Mouse (Mus musculus) adrenal gland, adult 2 months (tissue): ENCODE results near the gene 9830107B12Rik. TPM values are rescaled to one million over a fixed set of nuclear protein-coding genes. Genes with fewer than 3 reads are reported as not detected.

Experiments
- DNase-seq: peaks from one replicate; pipeline ENCODE4 v3.0.0; 2021
- polyA plus RNA-seq: library from polyadenylated mRNA; depleted of rRNA; stranded (reverse); fragments of >200 nt; gene quantifications from 2 replicates; pipeline ENCODE4 v1.2.3, GENCODE M21; 2012; rRNA removed
- total RNA-seq, 2 experiments: library from RNA; stranded (reverse); gene quantifications; 2 replicates each; pipeline ENCODE4 v1.2.3; 2021

The 9830107B12Rik gene
- total and polyA plus RNA-seq, 3 experiments: not detected

- DNase-seq: no peak
These were observed 51.0 kb downstream of the 9830107B12Rik start for GRCm38 (mm10) chr17:48094820-48095680.

- DNase-seq: no peak
These were observed 52.7 kb downstream of the 9830107B12Rik start for GRCm38 (mm10) chr17:48093286-48093817.

GRCm38 (mm10) chr17:48090305-48090704, 55.8 kb downstream of the 9830107B12Rik start:
- no peak for DNase-seq

- DNase-seq: no peak
These were observed 56.6 kb downstream of the 9830107B12Rik start for GRCm38 (mm10) chr17:48089446-48089845.

- DNase-seq: no peak
These were observed 57.0 kb downstream of the 9830107B12Rik start, which contains the start of gene 1700067P10Rik for GRCm38 (mm10) chr17:48089019-48089418. TSS of gene 1700067P10Rik (plus strand) at chr17:48089319.

GRCm38 (mm10) chr17:48080626-48081025, 65.4 kb downstream of the 9830107B12Rik start:
- DNase-seq: no peak

Other genes starting within 250 kb of the 9830107B12Rik start
- gene Foxp4, start 221.6 kb downstream of the 9830107B12Rik start, total RNA-seq: 10 to 100 TPM; 21.8 to 25.3 TPM
- gene Foxp4, start 221.6 kb downstream of the 9830107B12Rik start, polyA plus RNA-seq: 61.2 and 76.5 TPM in 2 replicates
- not detected for gene 1700122O11Rik, start 108.0 kb downstream of the 9830107B12Rik start, total RNA-seq
- not detected in 2 replicates for gene 1700122O11Rik, start 108.0 kb downstream of the 9830107B12Rik start, polyA plus RNA-seq
- gene 1700067P10Rik, start 56.9 kb downstream of the 9830107B12Rik start, total RNA-seq: not detected
- not detected in 2 replicates for gene 1700067P10Rik, start 56.9 kb downstream of the 9830107B12Rik start, polyA plus RNA-seq
- gene A530064D06Rik, start 21.0 kb upstream of the 9830107B12Rik start, total RNA-seq: not detected
- 0.08 and 0.68 TPM in 2 replicates for gene A530064D06Rik, start 21.0 kb upstream of the 9830107B12Rik start, polyA plus RNA-seq
- under 1 TPM; 0.17 to 0.24 TPM for gene Trem1, start 86.5 kb upstream of the 9830107B12Rik start, total RNA-seq
- gene Trem1, start 86.5 kb upstream of the 9830107B12Rik start, polyA plus RNA-seq: not detected in 2 replicates
- under 1 TPM in 1 of 2 experiments, not detected in 1; 0.48 TPM for gene Trem3, start 101.5 kb upstream of the 9830107B12Rik start, total RNA-seq
- gene Trem3, start 101.5 kb upstream of the 9830107B12Rik start, polyA plus RNA-seq: not detected in 2 replicates
- 1 to 10 TPM in 1 of 2 experiments, under 1 TPM in 1; 0.23 to 1.2 TPM for gene Treml4, start 118.0 kb upstream of the 9830107B12Rik start, total RNA-seq
- gene Treml4, start 118.0 kb upstream of the 9830107B12Rik start, polyA plus RNA-seq: 1.0 and 1.3 TPM in 2 replicates
- under 1 TPM; 0.20 to 0.38 TPM for gene Treml2, start 153.2 kb upstream of the 9830107B12Rik start, total RNA-seq
- gene Treml2, start 153.2 kb upstream of the 9830107B12Rik start, polyA plus RNA-seq: 0.26 and 0.42 TPM in 2 replicates
- under 1 TPM; 0.14 to 0.43 TPM for gene B430306N03Rik, start 169.9 kb upstream of the 9830107B12Rik start, total RNA-seq
- gene B430306N03Rik, start 169.9 kb upstream of the 9830107B12Rik start, polyA plus RNA-seq: 0.10 and 0.19 TPM in 2 replicates
- 1 to 10 TPM; 3.4 to 5.3 TPM for gene Trem2, start 200.1 kb upstream of the 9830107B12Rik start, total RNA-seq
- gene Trem2, start 200.1 kb upstream of the 9830107B12Rik start, polyA plus RNA-seq: 9.4 and 12.2 TPM in 2 replicates
- gene Treml1, start 213.6 kb upstream of the 9830107B12Rik start, total RNA-seq: under 1 TPM in 1 of 2 experiments, not detected in 1; 0.48 TPM
- 0.33 and 0.42 TPM in 2 replicates for gene Treml1, start 213.6 kb upstream of the 9830107B12Rik start, polyA plus RNA-seq